Mouse (Mus musculus) layer of hippocampus, postnatal 14 days (tissue): ENCODE data around the gene Dis3. TPM values are rescaled to one million over a fixed set of nuclear protein-coding genes. Genes with fewer than 3 reads are reported as not detected.
"Not testable (repeated sequence)": the region's sequence is repeated elsewhere in the genome, so short reads cannot be mapped to it uniquely, and the experiment has no call there.

ENCODE experiments used
- DNase-seq, 2 experiments: peaks; one replicate each; pipeline ENCODE4 v3.0.0; 2021 to 2022; ENCODE audit warnings: low spot score in 2 of 2, mixed read lengths in 1 of 2
- total RNA-seq, 2 experiments: library from RNA; stranded (reverse); gene quantifications; 2 replicates each; pipeline ENCODE4 v1.2.3; 2021

The Dis3 gene
- total RNA-seq, 2 experiments from 2014 or later, result 20.8 to 21.7 TPM

- no peak for DNase-seq
Observed at GRCm38 (mm10) chr14:99071146-99071545, 28.4 kb downstream of the Dis3 start.

- DNase-seq, result no peak
Observed at GRCm38 (mm10) chr14:99063091-99063490, 36.5 kb downstream of the Dis3 start.

GRCm38 (mm10) chr14:99060616-99061015, 39.0 kb downstream of the Dis3 start:
- DNase-seq, result peak; percentile 30 to 43

GRCm38 (mm10) chr14:99058959-99059586, 40.5 kb downstream of the Dis3 start:
- no peak for DNase-seq

- DNase-seq, result peak in 1 of 2 experiments; percentile 13
Observed at GRCm38 (mm10) chr14:99046782-99047181, 52.8 kb downstream of the Dis3 start.

- DNase-seq, result peak; percentile 84 to 91
Observed at GRCm38 (mm10) chr14:99046031-99046781, 53.4 kb downstream of the Dis3 start, which contains the start of the genes Mzt1 and Bora. TSS of gene Mzt1 (minus strand) at chr14:99046134. TSS of gene Bora (plus strand) at chr14:99046222.

- no peak for DNase-seq
Observed at GRCm38 (mm10) chr14:99045378-99046030, 54.1 kb downstream of the Dis3 start.

GRCm38 (mm10) chr14:99044718-99045117, 54.9 kb downstream of the Dis3 start:
- DNase-seq, result no peak

- DNase-seq, result no peak
Observed at GRCm38 (mm10) chr14:99044096-99044495, 55.5 kb downstream of the Dis3 start.

GRCm38 (mm10) chr14:99043499-99043898, 56.1 kb downstream of the Dis3 start:
- DNase-seq, result peak in 1 of 2 experiments; percentile 16

- no peak for DNase-seq
Observed at GRCm38 (mm10) chr14:99041416-99041815, 58.2 kb downstream of the Dis3 start.

- DNase-seq, result not testable (repeated sequence)
Observed at GRCm38 (mm10) chr14:99039308-99039707, 60.3 kb downstream of the Dis3 start.

GRCm38 (mm10) chr14:99037703-99038102, 61.9 kb downstream of the Dis3 start:
- DNase-seq, result no peak

- no peak for DNase-seq
Observed at GRCm38 (mm10) chr14:99036039-99036438, 63.5 kb downstream of the Dis3 start.

GRCm38 (mm10) chr14:99034851-99035250, 64.7 kb downstream of the Dis3 start:
- not testable (repeated sequence) for DNase-seq

GRCm38 (mm10) chr14:99032596-99032995, 67.0 kb downstream of the Dis3 start:
- DNase-seq, result no peak

- DNase-seq, result no peak
Observed at GRCm38 (mm10) chr14:99031337-99031873, 68.2 kb downstream of the Dis3 start.

GRCm38 (mm10) chr14:99029987-99030386, 69.6 kb downstream of the Dis3 start:
- no peak for DNase-seq
